ENCODE assay signal across 8 mouse cellular contexts in the genomic region with DNA sequence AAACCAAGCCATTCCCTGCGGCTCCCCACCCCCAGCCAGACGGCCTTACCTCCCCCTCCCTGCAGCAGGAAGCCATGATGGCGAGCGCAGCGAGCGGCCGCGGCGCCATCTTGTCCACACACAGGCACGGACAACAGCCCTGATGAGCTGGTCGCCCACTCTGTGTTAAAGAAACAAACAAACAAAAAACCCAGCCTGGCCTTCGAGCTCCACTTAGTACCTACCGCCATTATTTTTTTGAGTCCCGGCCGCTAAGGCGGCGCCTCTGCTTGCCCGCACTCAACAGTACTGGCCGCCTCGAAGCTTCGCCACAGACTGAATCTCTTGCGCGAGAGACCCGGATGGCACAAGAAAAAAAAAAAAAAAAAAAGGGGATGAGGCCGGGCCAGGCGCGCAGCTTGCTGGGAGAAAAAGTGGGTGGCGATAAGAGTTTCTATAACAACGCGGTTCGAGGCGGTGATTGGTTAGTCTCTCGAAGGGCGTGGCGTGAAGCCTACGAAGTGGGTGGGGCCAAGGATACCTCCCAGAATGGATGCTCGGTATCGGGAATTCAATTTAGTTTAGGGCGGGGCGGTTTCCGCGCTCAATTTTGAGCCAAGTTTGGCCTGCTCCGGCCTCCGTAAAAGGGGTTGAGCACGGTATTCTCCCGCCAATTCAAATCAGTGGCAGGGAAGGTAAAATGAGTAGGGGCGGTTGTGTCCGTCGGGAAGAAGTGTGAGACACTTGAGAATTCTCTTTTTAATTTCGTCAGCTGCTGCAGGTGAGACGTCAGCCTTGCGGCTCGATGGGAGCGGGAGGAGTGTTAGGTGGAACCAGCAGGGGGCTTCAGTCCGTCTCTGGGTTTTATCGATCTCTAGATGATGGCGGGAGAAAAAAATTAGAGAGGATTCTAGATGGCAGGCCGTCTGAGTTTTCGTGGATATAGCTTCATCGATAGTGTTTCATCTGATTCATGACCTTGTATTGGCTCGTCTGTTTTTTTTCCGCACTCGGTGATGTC. TPM values are rescaled to one million over a fixed set of nuclear protein-coding genes. Genes with fewer than 3 reads are reported as not detected.
DNase-seq lines count a peak whose midpoint lies in the region; ATAC-seq lines count a peak whose summit lies in the region.

A gene (minus strand): TSS at position 350 of the 1,000 bp plus-strand sequence.
A gene (plus strand): TSS at position 652 of the 1,000 bp plus-strand sequence.

- no peaks in the 10 kb centered on the region for H3K9me3 ChIP-seq in intestine, embryonic 14.5 days (ENCODE audit: control insufficient read depth, low read length)

- peak within 1 kb of the TSS; percentile 88 for H3K4me2 ChIP-seq in intestine, embryonic 14.5 days (ENCODE audit: low read length)

- WGBS in intestine, embryonic 14.5 days, result under 1% methylated on average over 63 of the region's 63 CpGs

- peak within 1 kb of the TSS; percentile 91 for H3K9ac ChIP-seq in intestine, embryonic 14.5 days (ENCODE audit: low read length)

- peaks cover 26% of the 10 kb centered on the region for H3K4me1 ChIP-seq in intestine, embryonic 14.5 days (replicated peaks; ENCODE audit: control insufficient read depth, insufficient read depth, low read length)

- peak within 1 kb of the TSS; percentile 99 for H3K27ac ChIP-seq in intestine, embryonic 14.5 days (ENCODE audit: low read depth)

- H3K4me3 ChIP-seq in intestine, embryonic 14.5 days (ENCODE audit: low read depth, low read length), result peak within 1 kb of the TSS; percentile 95

- intact Hi-C loops in left cerebral cortex, postnatal 14 days (cut with DNase I), result loop anchor here (2.0 to 5.0 kb wide), 2 partner anchors 58 to 157 kb away; a partner anchor contains a TSS

- no peaks in the 10 kb centered on the region for H3K27me3 ChIP-seq in intestine, embryonic 14.5 days (replicated peaks; ENCODE audit: control insufficient read depth, insufficient read depth, low read length)

- peak; percentile 97 for DNase-seq in adrenal gland, adult 18-20 months (ENCODE audit: low spot score in 2 of 2)
- peak; percentile 100 for DNase-seq in embryo, embryonic 11 days
- peak; percentile 98 for DNase-seq in gastrocnemius, postnatal 25 days
- DNase-seq in intestine, embryonic 14.5 days (ENCODE audit: low spot score), result peak; percentile 99
- peak; percentile 99 to 100 for DNase-seq in left cerebral cortex, postnatal 14 days (ENCODE audit: low spot score in 2 of 2)
- DNase-seq in mesoderm, embryonic 11.5 days (ENCODE audit: low read depth, low spot score), result peak; percentile 100
- peak; percentile 99 for DNase-seq in right cerebral cortex, postnatal 36 days (ENCODE audit: low spot score in 2 of 2)
- peak; percentile 100 for DNase-seq in yolk sac, embryonic 10.5 days (ENCODE audit: low spot score)

- peaks cover 26% of the 10 kb centered on the region for H3K36me3 ChIP-seq in intestine, embryonic 14.5 days (ENCODE audit: control insufficient read depth, insufficient read depth, low read length)

- peak; percentile 98 for ATAC-seq in intestine, embryonic 14.5 days (replicated peaks; ENCODE audit: low FRiP score, low TSS enrichment, low read depth)

RNA-seq across cellular contexts. Expression of the first gene that starts in this region (rescaled TPM):
- total RNA-seq in adrenal gland, adult 18-20 months (2021), result 10 to 100 TPM; 65.4 to 76.6 TPM
- total RNA-seq in gastrocnemius, postnatal 25 days (2021), result 10 to 100 TPM; 31.5 to 36.2 TPM
- polyA plus RNA-seq in intestine, embryonic 14.5 days (2014; fragmentation: Nextera tagmentation; extraction: Ambion mirVana), result 104 and 120 TPM in 2 replicates
- total RNA-seq in left cerebral cortex, postnatal 14 days (2021), result 10 to 100 TPM; 80.9 to 89.4 TPM

RNA-seq across cellular contexts. Expression of the second gene that starts in this region (rescaled TPM):
- under 1 TPM; 0.53 to 0.90 TPM for total RNA-seq in adrenal gland, adult 18-20 months (2021)
- total RNA-seq in gastrocnemius, postnatal 25 days (2021), result under 1 TPM; 0.28 to 0.99 TPM
- polyA plus RNA-seq in intestine, embryonic 14.5 days (2014; fragmentation: Nextera tagmentation; extraction: Ambion mirVana), result 35.2 and 35.9 TPM in 2 replicates
- total RNA-seq in left cerebral cortex, postnatal 14 days (2021), result under 1 TPM; 0.83 to 0.87 TPM

Comparison
In these comparisons a context has a peak if more than half of its experiments do, and no peak if none do; other contexts are left out.
1. Peak in every context shown above with its lines: DNase-seq, ATAC-seq, H3K4me3 ChIP-seq and H3K27ac ChIP-seq.